Mouse (Mus musculus) intestine, embryonic 14.5 days (tissue): ENCODE measurements around the gene Irak4. TPM values are rescaled to one million over a fixed set of nuclear protein-coding genes. Genes with fewer than 3 reads are reported as not detected.

ENCODE experiments used
- ATAC-seq: fragments of 200-750 bp; cut with Nextera tagmentation; replicated peaks from 2 replicates; pipeline ENCODE4 v1.8.0; 2017; ENCODE audit warnings: low read depth, moderate number of reproducible peaks, moderate TSS enrichment, moderate library complexity; ENCODE audit not compliant: low FRiP score, low TSS enrichment
- DNase-seq: peaks from one replicate; pipeline ENCODE4 v3.0.0-alpha.2; 2018; ENCODE audit warnings: low spot score
- H3K27ac ChIP-seq: fragments of 300-500 bp; sonication (generic); 2 replicates; pipeline ENCODE4 v1.5.1; 2014; ENCODE audit warnings: low read depth, mild to moderate bottlenecking, control low read depth
- H3K27me3 ChIP-seq: fragments of 300-500 bp; sonication (generic); replicated peaks from 2 replicates; pipeline ENCODE4 v1.6.1; 2014; ENCODE audit warnings: low read length, control low read depth; ENCODE audit not compliant: control insufficient read depth, insufficient read depth
- H3K36me3 ChIP-seq: fragments of 300-500 bp; sonication (generic); 2 replicates; pipeline ENCODE4 v1.6.1; 2014; ENCODE audit warnings: low read length, control low read depth; ENCODE audit not compliant: control insufficient read depth, insufficient read depth
- H3K4me1 ChIP-seq: fragments of 300-500 bp; sonication (generic); replicated peaks from 2 replicates; pipeline ENCODE4 v1.6.1; 2014; ENCODE audit warnings: low read length, control low read depth, mixed read lengths; ENCODE audit not compliant: control insufficient read depth, insufficient read depth
- H3K4me2 ChIP-seq: fragments of 300-500 bp; sonication (generic); 2 replicates; pipeline ENCODE4 v1.6.1; 2014; ENCODE audit warnings: low read length
- H3K4me3 ChIP-seq: fragments of 300-500 bp; sonication (generic); 2 replicates; pipeline ENCODE4 v1.5.1; 2014; ENCODE audit warnings: low read depth, low read length, control low read depth, mixed read lengths
- H3K9ac ChIP-seq: fragments of 300-500 bp; sonication (generic); 2 replicates; pipeline ENCODE4 v1.6.1; 2014; ENCODE audit warnings: mild to moderate bottlenecking, low read length
- H3K9me3 ChIP-seq: fragments of 300-500 bp; sonication (generic); 2 replicates; pipeline ENCODE4 v1.6.1; 2016; ENCODE audit warnings: low read length, control low read depth; ENCODE audit not compliant: control insufficient read depth
- WGBS: fragments of 180-500 bp; shearing (Covaris S2); extraction: QIAGEN DNeasy Blood & Tissue Kit; methylation state at CpG from one replicate; pipeline ENCODE4 v1.1.7; 2014; 5-methylcytosine and 5-hydroxymethylcytosine counted together
- polyA plus RNA-seq: library from polyadenylated mRNA; unstranded; fragments of >200 nt; fragmentation: Nextera tagmentation; extraction: Ambion mirVana; gene quantifications from 2 replicates; pipeline ENCODE4 v1.2.1, GENCODE M21; 2014

The Irak4 gene
- polyA plus RNA-seq, 1 experiment from 2014 or later = 8.9 TPM

DNA sequence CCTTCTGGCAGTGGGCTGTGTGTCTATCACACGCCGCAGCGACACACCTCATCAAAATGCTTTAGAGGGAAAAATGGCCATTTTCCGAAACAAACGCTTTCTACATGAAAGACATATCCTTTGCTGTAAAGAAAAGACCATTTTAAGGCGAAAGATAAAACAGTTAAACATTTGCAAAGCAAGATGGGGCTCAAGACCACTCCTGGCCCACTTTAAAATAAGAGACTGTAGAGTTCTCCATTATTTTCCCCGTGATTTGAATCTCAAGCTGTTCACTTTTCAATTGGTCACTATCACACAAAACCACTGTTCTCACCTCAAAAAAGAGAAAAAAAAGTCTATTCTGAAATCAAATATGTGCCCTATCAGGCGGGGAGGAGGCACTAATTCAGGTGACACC is 46.6 kb downstream of the Irak4 start:
- 11% methylated on average over 8 of the region's 8 CpGs for WGBS
- Histone ChIP-seq H3K4me3 (peak overlapping the region; percentile 95), H3K27ac (no peak overlapping the region), H3K4me1 (peaks cover 12% of the 10 kb centered on the region), H3K27me3 (no peaks in the 10 kb centered on the region), H3K36me3 (peaks cover 14% of the 10 kb centered on the region), H3K4me2 (peak overlapping the region; percentile 45), H3K9me3 (no peaks in the 10 kb centered on the region), H3K9ac (peak overlapping the region; percentile 40; the same call in 1 of the 2 replicates)
- DNase-seq = no peak
- no peak for ATAC-seq

GRCm38 (mm10) chr15:94591356-94591755 is 47.9 kb downstream of the Irak4 start:
- no peak for DNase-seq
- no peak for ATAC-seq
- no peak overlapping the region for H3K27ac ChIP-seq

GRCm38 (mm10) chr15:94593586-94593985 is 50.1 kb downstream of the Irak4 start:
- no peaks in the 10 kb centered on the region for H3K9me3 ChIP-seq
- no peak overlapping the region for H3K4me2 ChIP-seq
- H3K27ac ChIP-seq = no peak overlapping the region
- 61% methylated on average over 1 of the region's 1 CpGs for WGBS
- H3K4me3 ChIP-seq = no peak overlapping the region
- H3K4me1 ChIP-seq = peaks cover 2% of the 10 kb centered on the region; the same call in 1 of the 2 replicates
- H3K27me3 ChIP-seq = no peaks in the 10 kb centered on the region
- DNase-seq (no peak), ATAC-seq (no peak)
- no peaks in the 10 kb centered on the region for H3K36me3 ChIP-seq
- H3K9ac ChIP-seq = no peak overlapping the region

More at GRCm38 (mm10) chr15:94591356-94591755, 47.9 kb downstream of the Irak4 start:
- Histone ChIP-seq H3K9ac (no peak overlapping the region), H3K4me2 (no peak overlapping the region), H3K27me3 (no peaks in the 10 kb centered on the region), H3K36me3 (peaks cover under 1% of the 10 kb centered on the region), H3K4me3 (no peak overlapping the region), H3K9me3 (no peaks in the 10 kb centered on the region), H3K4me1 (peaks cover 12% of the 10 kb centered on the region)
- 66% methylated on average over 4 of the region's 4 CpGs for WGBS

DNA sequence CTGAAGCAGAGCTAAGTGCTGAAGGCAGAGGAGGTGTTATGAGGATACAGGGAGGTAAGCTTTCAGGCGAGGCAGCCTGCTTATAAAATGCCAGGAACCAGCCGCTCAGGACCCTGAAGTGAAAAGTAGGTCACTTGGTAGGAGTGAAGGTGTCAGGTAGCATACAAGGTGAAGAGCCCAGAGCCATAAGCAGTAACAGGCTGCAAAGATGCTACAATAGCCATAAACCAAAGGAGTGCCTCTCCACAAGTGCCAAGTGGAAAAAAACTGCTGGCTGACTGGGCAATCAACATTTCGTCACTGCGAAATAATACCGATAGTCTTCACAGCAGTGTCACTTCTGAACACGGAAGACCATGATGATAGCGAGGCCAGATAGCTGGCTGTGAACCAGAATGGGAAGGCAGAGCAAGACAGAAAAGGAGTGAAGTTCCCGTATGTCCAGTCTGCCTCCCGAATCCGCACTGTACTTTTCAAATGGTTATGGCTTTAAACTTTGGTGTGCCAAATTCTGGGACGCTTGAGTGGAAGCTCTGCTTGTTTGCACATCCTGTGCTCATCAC is 56.8 kb downstream of the Irak4 start:
- Histone ChIP-seq H3K4me3 (no peak overlapping the region), H3K36me3 (no peaks in the 10 kb centered on the region), H3K4me1 (no peaks in the 10 kb centered on the region), H3K27ac (no peak overlapping the region), H3K9me3 (no peaks in the 10 kb centered on the region), H3K9ac (no peak overlapping the region), H3K4me2 (no peak overlapping the region), H3K27me3 (no peaks in the 10 kb centered on the region)
- no peak for DNase-seq
- 79% methylated on average over 11 of the region's 11 CpGs for WGBS
- no peak for ATAC-seq

DNA sequence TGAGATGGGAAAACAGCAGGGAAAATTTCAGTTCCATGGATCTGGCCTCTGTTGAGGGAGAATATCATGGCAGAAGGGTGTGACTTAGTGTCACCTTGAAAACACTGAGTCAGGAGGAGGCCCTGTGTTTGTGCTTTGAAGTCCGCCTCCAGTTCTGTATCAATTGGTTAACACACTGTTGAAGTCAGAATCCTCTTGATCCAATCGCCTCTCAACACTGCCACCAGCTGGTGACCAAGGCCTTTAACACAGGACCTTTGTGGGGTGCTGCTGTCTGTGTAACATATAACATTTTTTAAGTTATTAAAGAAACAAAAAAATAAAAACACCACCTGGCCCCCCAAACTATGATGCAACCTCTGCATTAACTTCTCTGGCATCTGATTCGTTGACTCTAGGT is 57.9 kb downstream of the Irak4 start:
- H3K4me1 ChIP-seq = no peaks in the 10 kb centered on the region
- H3K27me3 ChIP-seq = no peaks in the 10 kb centered on the region
- WGBS = 21% methylated on average over 3 of the region's 3 CpGs
- DNase-seq (no peak), ATAC-seq (no peak; the same call in 1 of the 2 replicates)
- no peak overlapping the region for H3K4me2 ChIP-seq
- H3K9ac ChIP-seq = no peak overlapping the region
- no peak overlapping the region for H3K27ac ChIP-seq
- H3K9me3 ChIP-seq = no peaks in the 10 kb centered on the region
- H3K4me3 ChIP-seq = no peak overlapping the region
- H3K36me3 ChIP-seq = no peaks in the 10 kb centered on the region

DNA sequence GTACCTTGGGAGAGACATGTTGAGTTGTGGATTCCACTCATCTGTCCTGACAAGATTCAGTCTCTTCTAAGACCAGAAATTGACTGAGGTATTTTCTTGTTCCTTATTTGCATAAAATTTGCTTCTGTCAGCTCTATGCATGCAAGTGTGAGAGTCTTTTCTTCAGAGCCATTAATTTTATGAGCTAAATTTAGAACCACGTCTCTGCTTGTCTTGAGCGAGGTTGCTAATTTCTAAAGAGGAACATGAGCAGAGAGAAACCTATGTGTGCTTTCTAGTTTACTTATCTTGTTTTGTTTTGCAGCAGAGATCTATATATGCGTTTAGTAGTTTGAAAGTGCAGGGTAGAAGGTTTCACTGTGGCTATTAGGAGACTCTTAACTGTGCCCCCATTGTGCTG is 59.0 kb downstream of the Irak4 start:
- WGBS = 67% methylated on average over 3 of the region's 3 CpGs
- H3K4me2 ChIP-seq = no peak overlapping the region
- H3K9me3 ChIP-seq = no peaks in the 10 kb centered on the region
- no peaks in the 10 kb centered on the region for H3K27me3 ChIP-seq
- H3K4me1 ChIP-seq = no peaks in the 10 kb centered on the region
- H3K4me3 ChIP-seq = no peak overlapping the region
- ATAC-seq (no peak), DNase-seq (no peak)
- no peaks in the 10 kb centered on the region for H3K36me3 ChIP-seq
- no peak overlapping the region for H3K9ac ChIP-seq
- H3K27ac ChIP-seq = no peak overlapping the region

GRCm38 (mm10) chr15:94607768-94608167 is 64.3 kb downstream of the Irak4 start:
- H3K4me3 ChIP-seq = no peak overlapping the region
- DNase-seq = no peak
- H3K9me3 ChIP-seq = no peaks in the 10 kb centered on the region
- H3K27me3 ChIP-seq = no peaks in the 10 kb centered on the region
- no peaks in the 10 kb centered on the region for H3K36me3 ChIP-seq
- ATAC-seq = no peak
- H3K27ac ChIP-seq = no peak overlapping the region
- no peak overlapping the region for H3K9ac ChIP-seq
- no peaks in the 10 kb centered on the region for H3K4me1 ChIP-seq
- 95% methylated on average over 8 of the region's 8 CpGs for WGBS
- no peak overlapping the region for H3K4me2 ChIP-seq

- Histone ChIP-seq H3K9ac (no peak overlapping the region), H3K4me3 (no peak overlapping the region), H3K27ac (no peak overlapping the region), H3K4me2 (no peak overlapping the region), H3K27me3 (no peaks in the 10 kb centered on the region), H3K9me3 (no peaks in the 10 kb centered on the region), H3K36me3 (no peaks in the 10 kb centered on the region), H3K4me1 (no peaks in the 10 kb centered on the region)
- no peak for ATAC-seq
- no peak for DNase-seq
- WGBS = 92% methylated on average over 11 of the region's 11 CpGs
Observed at GRCm38 (mm10) chr15:94616036-94616435, 72.6 kb downstream of the Irak4 start.

DNA sequence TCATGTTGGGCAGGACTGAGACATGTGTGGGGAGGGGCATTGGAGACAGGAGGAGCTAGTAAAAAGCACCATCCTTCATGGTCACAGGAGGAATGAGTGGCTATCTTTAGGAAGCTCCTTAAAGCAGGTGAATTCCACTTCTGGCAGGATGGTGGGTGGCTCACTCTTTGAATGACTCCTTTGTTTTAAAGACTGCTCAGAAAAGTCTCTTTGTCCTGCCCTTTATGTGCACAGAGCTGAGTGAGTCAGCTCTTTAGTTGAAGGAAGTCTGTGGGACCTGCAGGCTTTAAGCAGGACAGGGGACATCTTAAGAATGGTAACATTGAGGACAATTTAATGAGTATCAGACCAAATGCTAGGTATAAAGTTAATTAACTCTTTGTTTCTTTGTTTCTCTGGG is 77.5 kb downstream of the Irak4 start:
- Histone ChIP-seq H3K4me2 (no peak overlapping the region), H3K4me3 (no peak overlapping the region), H3K9me3 (no peaks in the 10 kb centered on the region), H3K36me3 (no peaks in the 10 kb centered on the region), H3K4me1 (no peaks in the 10 kb centered on the region), H3K27me3 (no peaks in the 10 kb centered on the region), H3K27ac (no peak overlapping the region), H3K9ac (no peak overlapping the region)
- ATAC-seq (0 out of 2 replicates have a peak, but pooled peaks have one; percentile 32), DNase-seq (no peak)
